8 mouse cellular contexts compared by ENCODE assay signal in the genomic region with DNA sequence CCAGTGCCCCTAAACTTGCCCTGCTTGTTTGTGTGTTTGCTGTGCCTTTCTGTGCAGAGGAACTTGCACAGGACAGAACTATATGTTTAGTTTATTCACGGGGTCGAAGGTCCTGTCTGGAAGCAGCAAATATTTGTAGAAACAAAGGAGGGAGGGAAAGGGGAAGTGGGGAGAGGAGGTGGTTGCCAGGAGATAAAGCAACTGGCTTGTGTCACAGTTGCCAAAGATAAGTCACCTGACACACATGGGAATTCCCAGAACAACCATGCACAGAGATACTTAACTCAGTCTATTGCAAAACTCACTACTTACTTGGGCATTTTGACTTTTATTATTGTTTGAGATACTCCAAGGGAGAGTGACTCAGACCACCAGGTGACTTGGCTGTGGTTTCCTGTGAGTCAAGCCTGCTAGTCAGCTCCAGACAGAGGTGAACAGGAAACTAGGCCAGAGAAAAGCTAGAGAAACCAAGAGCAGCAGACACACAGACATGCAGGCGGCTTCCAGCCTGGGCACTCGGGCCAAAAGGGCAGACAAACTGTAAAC.
A peak's percentile ranks its signal among the peaks of the same experiment; 100 is the strongest.
DNase-seq lines count a peak whose midpoint lies in the region; ATAC-seq lines count a peak whose summit lies in the region.

No protein-coding gene starts in this region.

- H3K9ac ChIP-seq in midbrain, embryonic 13.5 days (replicated peaks) = no peak overlapping the region
- H3K9ac ChIP-seq in forebrain, embryonic 11.5 days (ENCODE audit: low read length) = no peak overlapping the region

- peak; percentile 91 for ATAC-seq in activated CD4-positive, CD25-positive, alpha-beta regulatory T cell, adult 4 months
- ATAC-seq in midbrain, embryonic 13.5 days = no peak
- ATAC-seq in forebrain, embryonic 11.5 days (replicated peaks; ENCODE audit: low FRiP score) = no peak

- DNase-seq in CD4-positive helper T cell, adult 2 months (ENCODE audit: low read depth, low spot score) = peak; percentile 70
- peak; percentile 70 to 74 for DNase-seq in heart, adult 9 months (ENCODE audit: low spot score in 2 of 2)
- DNase-seq in kidney, postnatal 25 days = peak; percentile 48 to 73
- DNase-seq in right cerebral cortex, postnatal 4 days = no peak
- DNase-seq in forebrain, embryonic 11.5 days (ENCODE audit: low spot score) = no peak

- 75% methylated on average over 4 of the region's 4 CpGs for WGBS in midbrain, embryonic 13.5 days
- whole genome bisulfite sequencing in forebrain, embryonic 11.5 days = 79% methylated on average over 4 of the region's 4 CpGs

- H3K9me3 ChIP-seq in megakaryocyte, embryonic 14.5 days = no peaks in the 10 kb centered on the region
- H3K9me3 ChIP-seq in midbrain, embryonic 13.5 days = no peaks in the 10 kb centered on the region
- no peaks in the 10 kb centered on the region for H3K9me3 ChIP-seq in forebrain, embryonic 11.5 days (ENCODE audit: control insufficient read depth, low read length)

- peaks cover 53% of the 10 kb centered on the region for H3K4me1 ChIP-seq in megakaryocyte, embryonic 14.5 days
- H3K4me1 ChIP-seq in midbrain, embryonic 13.5 days (replicated peaks) = 0 out of 2 replicates have a peak, but pooled peaks cover 4% of the 10 kb centered on the region
- H3K4me1 ChIP-seq in forebrain, embryonic 11.5 days (replicated peaks; ENCODE audit: control insufficient read depth, insufficient read depth, low read length) = no peaks in the 10 kb centered on the region

- H3K4me3 ChIP-seq in megakaryocyte, embryonic 14.5 days (replicated peaks) = peak overlapping the region; percentile 64
- no peak overlapping the region for H3K4me3 ChIP-seq in midbrain, embryonic 13.5 days (replicated peaks)
- no peak overlapping the region for H3K4me3 ChIP-seq in forebrain, embryonic 11.5 days (ENCODE audit: low read depth, low read length)

- no peaks in the 10 kb centered on the region for H3K36me3 ChIP-seq in megakaryocyte, embryonic 14.5 days (replicated peaks; ENCODE audit: low read length)
- H3K36me3 ChIP-seq in midbrain, embryonic 13.5 days = no peaks in the 10 kb centered on the region
- H3K36me3 ChIP-seq in forebrain, embryonic 11.5 days (ENCODE audit: control insufficient read depth, insufficient read depth, low read length) = no peaks in the 10 kb centered on the region

- H3K27ac ChIP-seq in midbrain, embryonic 13.5 days = no peak overlapping the region
- no peak overlapping the region for H3K27ac ChIP-seq in forebrain, embryonic 11.5 days (ENCODE audit: low read depth, low read length)

- H3K4me2 ChIP-seq in midbrain, embryonic 13.5 days (replicated peaks) = no peak overlapping the region
- H3K4me2 ChIP-seq in forebrain, embryonic 11.5 days (ENCODE audit: low read depth, low read length, severe bottlenecking) = no peak overlapping the region

- H3K27me3 ChIP-seq in megakaryocyte, embryonic 14.5 days (replicated peaks) = peaks cover 13% of the 10 kb centered on the region
- no peaks in the 10 kb centered on the region for H3K27me3 ChIP-seq in midbrain, embryonic 13.5 days
- H3K27me3 ChIP-seq in forebrain, embryonic 11.5 days (ENCODE audit: control insufficient read depth, insufficient read depth, low read length) = no peaks in the 10 kb centered on the region

Comparison
In these comparisons a context has a peak if more than half of its experiments do, and no peak if none do; other contexts are left out.
1. DNase-seq: peak in CD4-positive helper T cell, adult 2 months (single experiment), heart, adult 9 months (2 of 2) and kidney, postnatal 25 days (2 of 2); none in right cerebral cortex, postnatal 4 days (single experiment) and forebrain, embryonic 11.5 days (single experiment).